Mouse (Mus musculus): ENCODE data around the gene Coro6.

Gene Coro6

GRCm38 (mm10) chr11:77493512-77494343 is 31.5 kb downstream of the Coro6 start, which contains the start of gene Git1:
Git1 (plus strand) TSS chr11:77493562.
- peak; percentile 58 for DNase-seq (ENCODE audit: low spot score)

DNA sequence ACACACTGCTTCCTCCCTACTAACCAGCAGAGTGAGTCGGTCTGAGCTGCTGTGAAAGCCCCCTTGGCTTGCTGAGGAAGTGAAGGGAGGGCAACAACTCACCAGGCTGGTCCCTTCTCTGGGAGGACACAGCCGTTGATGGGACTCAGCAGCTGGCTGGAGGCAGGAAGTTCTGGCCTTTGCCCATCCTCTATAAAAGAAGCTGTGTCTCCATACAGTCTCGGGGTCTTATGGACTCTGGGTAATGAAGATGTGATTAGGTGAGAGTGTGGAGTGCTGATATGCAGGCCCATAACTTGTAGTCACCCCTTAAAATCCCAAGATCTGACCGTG is 32.1 kb downstream of the Coro6 start:
- DNase-seq (ENCODE audit: low spot score): no peak

GRCm38 (mm10) chr11:77494782-77495181 is 32.6 kb downstream of the Coro6 start:
- DNase-seq (ENCODE audit: low spot score): no peak

- DNase-seq (ENCODE audit: low spot score): peak; percentile 55
Observed at GRCm38 (mm10) chr11:77495507-77495906, 33.3 kb downstream of the Coro6 start.

GRCm38 (mm10) chr11:77497341-77497756 is 35.1 kb downstream of the Coro6 start:
- peak; percentile 77 for DNase-seq (ENCODE audit: low spot score)

DNA sequence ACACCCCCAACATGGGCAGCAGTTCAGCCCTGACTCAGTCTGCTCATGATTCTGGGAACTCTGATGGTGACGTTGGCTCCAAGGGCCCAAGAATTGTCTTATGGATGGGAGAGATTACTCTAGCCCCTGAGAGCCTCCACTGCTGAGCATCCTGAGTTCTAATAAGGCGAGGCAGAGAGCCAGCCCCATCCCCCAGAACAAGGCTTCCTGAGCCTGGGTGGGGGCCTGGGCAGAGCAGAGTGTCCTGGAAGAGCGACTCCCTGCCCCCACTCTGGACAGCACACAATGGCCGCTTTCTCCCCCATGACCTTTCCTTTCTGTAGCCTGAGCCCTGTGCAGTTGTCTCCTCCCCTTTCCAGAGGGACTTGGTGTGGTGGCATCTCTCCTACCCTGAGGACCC is 35.6 kb downstream of the Coro6 start:
- DNase-seq (ENCODE audit: low spot score): no peak

DNA sequence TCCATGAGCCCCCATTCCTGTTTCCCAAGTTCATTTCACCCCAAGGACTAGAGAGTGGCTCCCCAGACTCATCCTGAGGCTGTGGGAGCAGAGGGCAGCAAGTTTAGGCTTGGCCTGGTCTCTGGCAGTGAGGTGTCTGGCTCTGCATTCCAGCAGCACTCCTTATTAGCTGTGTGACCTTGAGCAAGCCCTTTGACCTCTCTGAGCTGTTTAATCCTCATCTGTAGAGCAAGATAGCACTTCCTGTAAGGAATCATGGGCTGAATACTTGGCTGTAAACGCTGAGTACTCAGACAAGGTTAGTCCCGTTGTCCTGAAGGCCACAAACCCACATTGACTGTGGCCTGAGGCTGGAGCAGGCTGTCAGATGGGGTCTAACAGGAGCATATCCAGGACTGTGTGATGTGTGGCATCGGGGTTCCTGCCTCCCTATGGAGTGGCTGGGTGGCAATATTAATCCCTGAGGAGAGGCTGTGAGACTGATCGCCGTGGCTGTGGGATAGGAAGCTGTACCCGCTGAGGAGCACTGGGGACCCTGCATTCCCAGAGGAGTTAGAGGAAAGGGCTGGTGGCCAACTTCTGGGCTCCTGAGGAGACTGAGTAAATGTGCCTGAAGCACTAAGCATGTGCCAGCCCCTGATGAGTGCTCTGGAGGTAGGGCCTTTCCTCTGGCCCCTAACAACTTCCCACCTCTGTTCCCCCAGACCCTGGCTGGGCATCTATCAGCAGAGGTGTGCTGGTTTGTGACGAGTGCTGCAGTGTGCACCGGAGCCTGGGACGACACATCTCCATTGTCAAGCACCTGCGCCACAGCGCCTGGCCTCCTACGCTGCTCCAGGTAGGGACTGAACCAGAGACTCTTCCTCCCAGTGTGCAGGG is 36.3 kb downstream of the Coro6 start:
- DNase-seq (ENCODE audit: low spot score): peak; percentile 86

DNA sequence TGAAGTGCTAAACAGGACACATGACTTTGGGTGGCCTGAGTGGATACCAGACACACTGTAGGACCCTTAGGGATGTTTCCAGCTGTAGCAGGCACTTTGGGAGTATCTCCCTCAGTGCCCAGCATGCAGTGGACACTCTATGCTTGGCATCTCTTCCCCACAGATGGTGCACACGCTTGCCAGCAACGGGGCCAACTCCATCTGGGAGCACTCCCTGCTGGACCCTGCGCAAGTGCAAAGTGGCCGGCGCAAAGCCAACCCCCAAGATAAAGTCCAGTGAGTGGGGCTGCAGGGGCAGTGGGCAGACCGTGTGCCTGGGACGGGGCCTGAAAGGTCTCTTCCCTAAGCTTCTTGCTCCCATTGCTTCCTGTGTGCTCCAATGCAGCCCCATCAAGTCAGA is 37.1 kb downstream of the Coro6 start:
- DNase-seq (ENCODE audit: low spot score): no peak

GRCm38 (mm10) chr11:77500361-77501325 is 38.4 kb downstream of the Coro6 start:
- no peak for DNase-seq (ENCODE audit: low spot score)

DNA sequence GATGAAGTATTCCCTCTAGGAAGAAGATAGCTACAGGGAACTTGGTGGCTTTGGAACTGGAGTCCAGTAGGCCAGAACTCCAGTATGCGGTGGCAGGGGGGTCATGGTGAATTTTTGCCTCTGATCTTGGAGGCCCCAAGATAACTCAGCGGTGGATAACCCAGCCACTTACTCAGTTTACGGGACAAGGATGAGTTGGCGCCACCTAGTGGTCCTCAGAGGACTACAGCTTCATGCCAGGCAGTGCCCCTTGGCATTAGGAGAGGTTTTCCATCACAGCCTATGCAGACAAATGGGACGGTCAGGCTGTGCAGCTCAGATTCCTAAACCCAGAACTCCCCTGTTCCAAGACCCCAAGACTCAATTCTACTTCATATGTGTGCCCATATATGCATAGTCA is 39.2 kb downstream of the Coro6 start:
- peak; percentile 28 for DNase-seq (ENCODE audit: low spot score)

GRCm38 (mm10) chr11:77501971-77502370 is 39.8 kb downstream of the Coro6 start:
- DNase-seq (ENCODE audit: low spot score): no peak

- no peak for DNase-seq (ENCODE audit: low spot score)
Observed at GRCm38 (mm10) chr11:77502481-77502880, 40.3 kb downstream of the Coro6 start.

GRCm38 (mm10) chr11:77503511-77503910 is 41.3 kb downstream of the Coro6 start:
- DNase-seq (ENCODE audit: low spot score): no peak

DNA sequence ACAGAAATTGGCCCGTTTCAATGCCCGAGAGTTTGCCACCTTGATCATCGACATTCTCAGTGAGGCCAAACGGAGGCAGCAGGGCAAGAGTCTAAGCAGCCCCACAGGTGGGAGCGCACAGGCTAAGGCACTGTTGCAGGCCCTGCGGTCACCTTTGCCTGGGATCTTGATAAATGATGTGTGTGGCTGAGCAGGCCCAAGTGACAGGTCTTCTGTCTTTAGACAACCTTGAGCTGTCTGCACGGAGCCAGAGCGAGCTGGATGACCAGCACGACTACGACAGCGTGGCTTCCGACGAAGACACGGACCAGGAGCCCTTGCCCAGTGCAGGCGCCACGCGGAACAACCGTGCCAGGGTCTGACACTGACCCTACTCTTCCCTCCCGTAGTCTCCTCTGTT is 42.2 kb downstream of the Coro6 start:
- no peak for DNase-seq (ENCODE audit: low spot score)

GRCm38 (mm10) chr11:77505291-77505980 is 43.2 kb downstream of the Coro6 start:
- peak; percentile 32 for DNase-seq (ENCODE audit: low spot score)

DNA sequence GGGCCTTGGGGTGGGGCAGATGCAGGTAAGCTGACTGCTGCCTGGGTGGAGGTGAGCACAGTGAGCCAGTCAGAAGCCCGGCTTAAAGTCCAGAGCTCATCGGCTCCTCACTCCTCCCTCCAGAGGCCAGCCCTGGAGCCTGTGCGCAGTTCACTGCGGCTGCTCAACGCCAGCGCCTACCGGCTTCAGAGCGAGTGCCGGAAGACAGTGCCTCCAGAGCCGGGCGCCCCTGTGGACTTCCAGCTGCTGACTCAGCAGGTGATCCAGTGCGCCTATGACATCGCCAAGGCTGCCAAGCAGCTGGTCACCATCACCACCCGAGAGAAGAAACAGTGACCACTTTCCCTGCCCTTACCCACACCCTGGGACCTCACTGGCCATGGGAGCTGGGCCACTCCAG is 44.1 kb downstream of the Coro6 start:
- peak; percentile 87 for DNase-seq (ENCODE audit: low spot score)

DNA sequence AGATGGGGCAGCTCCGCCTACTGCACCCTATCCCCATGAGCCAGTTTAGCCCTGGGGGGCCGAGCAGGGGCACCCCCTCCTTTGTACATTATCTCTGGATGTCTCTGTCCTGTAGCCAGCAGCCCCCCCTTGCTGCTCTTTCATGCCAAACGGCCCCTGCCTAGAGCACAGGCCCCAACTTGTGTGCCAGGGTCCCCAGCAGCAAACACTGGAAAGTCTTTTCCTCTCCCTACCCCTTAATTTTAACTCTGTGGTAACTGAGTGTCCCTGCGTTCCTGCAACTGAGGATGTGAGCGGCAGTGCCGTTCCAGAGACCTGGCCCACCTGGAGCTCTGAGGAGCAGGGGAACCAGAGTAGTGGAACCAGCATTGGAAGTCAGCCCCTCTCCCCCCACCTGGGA is 44.7 kb downstream of the Coro6 start:
- DNase-seq (ENCODE audit: low spot score): no peak

- no peak for DNase-seq (ENCODE audit: low spot score)
Observed at GRCm38 (mm10) chr11:77507426-77507825, 45.2 kb downstream of the Coro6 start.

GRCm38 (mm10) chr11:77508068-77509021 is 46.1 kb downstream of the Coro6 start:
- peak; percentile 78 for DNase-seq (ENCODE audit: low spot score)

- no peak for DNase-seq (ENCODE audit: low spot score)
Observed at GRCm38 (mm10) chr11:77511336-77511735, 49.1 kb downstream of the Coro6 start.
